In genomic region chr16:35768785-35769642, GRCm38 (mm10) we compare ENCODE assay signal across 8 mouse cellular contexts. TPM values are rescaled to one million over a fixed set of nuclear protein-coding genes. Genes with fewer than 3 reads are reported as not detected.
A peak's percentile ranks its signal among the peaks of the same experiment; 100 is the strongest.
DNase-seq lines count a peak whose midpoint lies in the region; ATAC-seq lines count a peak whose summit lies in the region.

Gene Dirc2 (minus strand): TSS chr16:35769356.

- ATAC-seq in hindbrain, embryonic 15.5 days (ENCODE audit: low FRiP score, low read depth) = peak; percentile 77

- no peaks in the 10 kb centered on the region for H3K36me3 ChIP-seq in hindbrain, embryonic 15.5 days

- peak; percentile 78 for DNase-seq in NIH3T3 (ENCODE audit: low read depth)
- DNase-seq in cerebellum, postnatal 4 days (ENCODE audit: low spot score in 2 of 2) = peak; percentile 49 to 63
- peak; percentile 77 for DNase-seq in gastrocnemius, adult 18-20 months (ENCODE audit: low spot score)
- DNase-seq in left cerebral cortex, adult 11 months (ENCODE audit: low spot score) = peak; percentile 67
- peak; percentile 75 for DNase-seq in lung, postnatal 36 days
- DNase-seq in retina, embryonic 14.5 days (ENCODE audit: low spot score) = peak; percentile 80
- DNase-seq in thymus, postnatal 4 days = peak; percentile 78

- peak within 1 kb of the TSS; percentile 77 for H3K9ac ChIP-seq in hindbrain, embryonic 15.5 days

- H3K4me3 ChIP-seq in hindbrain, embryonic 15.5 days = peak within 1 kb of the TSS; percentile 59

- peaks cover 39% of the 10 kb centered on the region for H3K4me1 ChIP-seq in hindbrain, embryonic 15.5 days (replicated peaks)

- under 1% methylated on average over 78 of the region's 78 CpGs for WGBS in hindbrain, embryonic 15.5 days

- peak within 1 kb of the TSS; percentile 67 for H3K27ac ChIP-seq in hindbrain, embryonic 15.5 days (replicated peaks)

- peak within 1 kb of the TSS; percentile 96 for H3K4me2 ChIP-seq in hindbrain, embryonic 15.5 days

- H3K27me3 ChIP-seq in hindbrain, embryonic 15.5 days = no peaks in the 10 kb centered on the region

- no peaks in the 10 kb centered on the region for H3K9me3 ChIP-seq in hindbrain, embryonic 15.5 days

RNA-seq across cellular contexts. Expression of gene Dirc2, which starts in this region (rescaled TPM):
- 10 to 100 TPM; 61.7 to 65.1 TPM for total RNA-seq in gastrocnemius, adult 18-20 months (2021)
- polyA plus RNA-seq in hindbrain, embryonic 15.5 days (2015; fragmentation: Nextera tagmentation; extraction: Ambion mirVana) = 33.9 and 34.8 TPM in 2 replicates

Comparison
In these comparisons a context has a peak if more than half of its experiments do, and no peak if none do; other contexts are left out.
1. Peak in every context shown above with its lines: DNase-seq, ATAC-seq, H3K4me3 ChIP-seq and H3K27ac ChIP-seq.